Mouse (Mus musculus) heart, postnatal 0 days (tissue): ENCODE data around the gene Lilrb4a. TPM values are rescaled to one million over a fixed set of nuclear protein-coding genes. Genes with fewer than 3 reads are reported as not detected.

Experiments used
- ATAC-seq: fragments of 200-750 bp; cut with Nextera tagmentation; 2 replicates; pipeline ENCODE4 v1.8.0; 2017; ENCODE audit warnings: low read depth, moderate number of reproducible peaks, moderate library complexity; ENCODE audit not compliant: insufficient read depth
- DNase-seq: peaks from one replicate; pipeline ENCODE4 v3.0.0-alpha.2; 2016; ENCODE audit warnings: low spot score
- H3K27ac ChIP-seq: fragments of 300-500 bp; sonication (generic); 2 replicates; pipeline ENCODE4 v1.5.1; 2014; ENCODE audit warnings: low read depth, mild to moderate bottlenecking
- H3K27me3 ChIP-seq: fragments of 300-500 bp; sonication (generic); 2 replicates; pipeline ENCODE4 v1.6.1; 2014; ENCODE audit warnings: low read length, mixed read lengths; ENCODE audit not compliant: control insufficient read depth, insufficient read depth
- H3K36me3 ChIP-seq: fragments of 300-500 bp; sonication (generic); replicated peaks from 2 replicates; pipeline ENCODE4 v1.6.1; 2014; ENCODE audit warnings: low read length, mixed read lengths; ENCODE audit not compliant: control insufficient read depth, insufficient read depth
- H3K4me1 ChIP-seq: fragments of 300-500 bp; sonication (generic); 2 replicates; pipeline ENCODE4 v1.6.1; 2014; ENCODE audit warnings: antibody characterized with exemption; ENCODE audit not compliant: control insufficient read depth, insufficient read depth
- H3K4me2 ChIP-seq: fragments of 300-500 bp; sonication (generic); 2 replicates; pipeline ENCODE4 v1.6.1; 2014; ENCODE audit warnings: low read depth, mild to moderate bottlenecking, low read length, moderate library complexity
- H3K4me3 ChIP-seq: fragments of 300-500 bp; sonication (generic); 2 replicates; pipeline ENCODE4 v1.5.1; 2014; ENCODE audit warnings: low read depth, low read length
- H3K9ac ChIP-seq: fragments of 300-500 bp; sonication (generic); replicated peaks from 2 replicates; pipeline ENCODE4 v1.6.1; 2014; ENCODE audit warnings: low read depth, low read length, mixed read lengths
- H3K9me3 ChIP-seq: fragments of 300-500 bp; sonication (generic); replicated peaks from 2 replicates; pipeline ENCODE4 v1.6.1; 2016; ENCODE audit warnings: low read length; ENCODE audit not compliant: control insufficient read depth
- EP300 ChIP-seq: IDR thresholded peaks from 2 replicates; pipeline ENCODE4 v1.6.1; 2016; ENCODE audit warnings: antibody characterized with exemption, low read depth
- WGBS: fragments of 180-500 bp; shearing (Covaris S2); extraction: QIAGEN DNeasy Blood & Tissue Kit; methylation state at CpG from one replicate; pipeline ENCODE4 v1.1.7; 2014; 5-methylcytosine and 5-hydroxymethylcytosine counted together
- polyA plus RNA-seq: library from polyadenylated mRNA; unstranded; fragments of >200 nt; fragmentation: Nextera tagmentation; extraction: Ambion mirVana; gene quantifications from 2 replicates; pipeline ENCODE4 v1.2.1, GENCODE M21; 2015
- total RNA-seq: library from RNA; depleted of rRNA; stranded (reverse); fragments of >200 nt; gene quantifications from 2 replicates; pipeline ENCODE4 v1.2.3, GENCODE M21; 2014; ENCODE audit warnings: low replicate concordance; rRNA removed

Lilrb4a gene
- total and polyA plus RNA-seq, 2 experiments from 2014 or later: 2.1 to 9.0 TPM

DNA sequence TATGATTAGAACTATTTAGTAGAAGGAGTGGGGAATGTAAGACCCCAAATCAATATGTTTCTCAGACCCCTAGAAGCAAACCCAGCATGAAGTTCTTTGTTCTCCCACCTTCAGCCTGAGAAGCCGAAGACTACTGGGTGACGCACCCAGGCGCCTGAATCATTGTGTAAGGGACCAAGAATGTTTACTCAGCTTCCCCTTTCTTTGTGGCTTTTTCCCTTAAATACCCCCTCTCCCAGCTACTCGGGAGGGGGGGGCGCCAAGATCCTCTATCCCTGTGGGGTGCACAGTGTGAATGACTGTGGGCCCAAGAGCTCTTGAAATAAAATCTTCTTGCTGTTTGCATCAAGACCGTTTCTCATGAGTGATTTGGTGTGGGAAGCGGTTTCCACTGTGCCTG lies 40.1 kb downstream of the Lilrb4a start:
- WGBS: 86% methylated on average over 7 of the region's 7 CpGs
- Histone ChIP-seq H3K9ac (no peak overlapping the region), H3K27ac (no peak overlapping the region), H3K4me1 (no peaks in the 10 kb centered on the region), H3K36me3 (no peaks in the 10 kb centered on the region), H3K9me3 (no peaks in the 10 kb centered on the region), H3K4me2 (no peak overlapping the region), H3K4me3 (no peak overlapping the region), H3K27me3 (no peaks in the 10 kb centered on the region)
- ATAC-seq (no peak), DNase-seq (no peak)
- TF ChIP-seq EP300: no peak

Other genes with a start within 250 kb of the Lilrb4a start
- 1.6 TPM in 1 of 2 replicates, not detected in the other for gene Gm49339, start 10.3 kb upstream of the Lilrb4a start, total RNA-seq
- 0.74 and 1.7 TPM in 2 replicates for gene Gm49339, start 10.3 kb upstream of the Lilrb4a start, polyA plus RNA-seq
- gene Lilr4b, start 10.3 kb upstream of the Lilrb4a start, total RNA-seq: 0.23 and 2.5 TPM in 2 replicates
- 1.7 and 2.0 TPM in 2 replicates for gene Lilr4b, start 10.3 kb upstream of the Lilrb4a start, polyA plus RNA-seq
- not detected in 2 replicates for gene Fam162b, start 99.6 kb downstream of the Lilrb4a start, total RNA-seq
- gene Fam162b, start 99.6 kb downstream of the Lilrb4a start, polyA plus RNA-seq: not detected in 2 replicates
- gene Gprc6a, start 140.5 kb downstream of the Lilrb4a start, total RNA-seq: not detected in 2 replicates
- not detected in 2 replicates for gene Gprc6a, start 140.5 kb downstream of the Lilrb4a start, polyA plus RNA-seq
- gene Rfx6, start 186.8 kb downstream of the Lilrb4a start, total RNA-seq: not detected in 2 replicates
- not detected in 2 replicates for gene Rfx6, start 186.8 kb downstream of the Lilrb4a start, polyA plus RNA-seq